Mouse (Mus musculus): ENCODE results near the gene Mctp1.

The Mctp1 gene

GRCm38 (mm10) chr13:76633707-76634106 is 249.4 kb downstream of the Mctp1 start:
- no peak for DNase-seq

GRCm38 (mm10) chr13:76638282-76638681 is 253.9 kb downstream of the Mctp1 start:
- no peak for DNase-seq

- no peak for DNase-seq
Measured at GRCm38 (mm10) chr13:76659523-76659922, 275.2 kb downstream of the Mctp1 start.

- no peak for DNase-seq
Measured at GRCm38 (mm10) chr13:76681286-76681685, 297.0 kb downstream of the Mctp1 start.

- DNase-seq: no peak
Measured at GRCm38 (mm10) chr13:76689349-76689748, 305.0 kb downstream of the Mctp1 start.

GRCm38 (mm10) chr13:76690143-76690542 is 305.8 kb downstream of the Mctp1 start:
- DNase-seq: no peak

- no peak for DNase-seq
Measured at GRCm38 (mm10) chr13:76690697-76691096, 306.4 kb downstream of the Mctp1 start.

GRCm38 (mm10) chr13:76734013-76734412 is 349.7 kb downstream of the Mctp1 start:
- DNase-seq: no peak

- DNase-seq: no peak
Measured at GRCm38 (mm10) chr13:76750663-76751429, 366.5 kb downstream of the Mctp1 start.

GRCm38 (mm10) chr13:76759832-76760490 is 375.6 kb downstream of the Mctp1 start:
- DNase-seq: no peak

- DNase-seq: no peak
Measured at GRCm38 (mm10) chr13:76799662-76800061, 415.3 kb downstream of the Mctp1 start.

- DNase-seq: no peak
Measured at GRCm38 (mm10) chr13:76801126-76801632, 416.8 kb downstream of the Mctp1 start.

- no peak for DNase-seq
Measured at GRCm38 (mm10) chr13:76802051-76802728, 417.9 kb downstream of the Mctp1 start.

GRCm38 (mm10) chr13:76802926-76803325 is 418.6 kb downstream of the Mctp1 start:
- no peak for DNase-seq

- DNase-seq: no peak
Measured at GRCm38 (mm10) chr13:76803799-76804198, 419.5 kb downstream of the Mctp1 start.

GRCm38 (mm10) chr13:76808871-76809390 is 424.6 kb downstream of the Mctp1 start:
- no peak for DNase-seq

GRCm38 (mm10) chr13:76809802-76810201 is 425.5 kb downstream of the Mctp1 start:
- DNase-seq: no peak

GRCm38 (mm10) chr13:76810496-76810939 is 426.2 kb downstream of the Mctp1 start:
- DNase-seq: no peak

GRCm38 (mm10) chr13:76823083-76823482 is 438.7 kb downstream of the Mctp1 start:
- DNase-seq: no peak

GRCm38 (mm10) chr13:76824932-76825694 is 440.8 kb downstream of the Mctp1 start:
- no peak for DNase-seq

GRCm38 (mm10) chr13:76827738-76828137 is 443.4 kb downstream of the Mctp1 start:
- no peak for DNase-seq

GRCm38 (mm10) chr13:76838031-76838430 is 453.7 kb downstream of the Mctp1 start:
- no peak for DNase-seq
